Mouse (Mus musculus) olfactory bulb, adult 2 months (tissue): ENCODE data around the gene Cyfip1.

Experiments used
- CTCF ChIP-seq: fragments of 200-500 bp; IDR thresholded peaks from 2 replicates; pipeline ENCODE4 v1.5.1; 2012; ENCODE audit warnings: low read depth, mild to moderate bottlenecking, low read length, moderate library complexity; ENCODE audit not compliant: insufficient read depth
- POLR2A ChIP-seq: fragments of 200-500 bp; IDR thresholded peaks from 2 replicates; pipeline ENCODE4 v1.6.1; 2012; ENCODE audit warnings: mild to moderate bottlenecking, low read depth, low read length, moderate library complexity; ENCODE audit not compliant: insufficient read depth

GRCm38 (mm10) chr7:55903766-55904165 is 62.2 kb downstream of the Cyfip1 start:
- TF ChIP-seq POLR2A (no peak), CTCF (no peak)
